Mouse (Mus musculus) midbrain, embryonic 13.5 days (tissue): ENCODE data around the gene E330009J07Rik. TPM values are rescaled to one million over a fixed set of nuclear protein-coding genes. Genes with fewer than 3 reads are reported as not detected.

Experiments used
- ATAC-seq: fragments of 200-750 bp; cut with Nextera tagmentation; 2 replicates; pipeline ENCODE4 v1.8.0; 2017; ENCODE audit warnings: mild to moderate bottlenecking, moderate TSS enrichment, moderate library complexity
- H3K27ac ChIP-seq: fragments of 300-500 bp; sonication (generic); 2 replicates; pipeline ENCODE4 v1.5.1; 2015; ENCODE audit warnings: inconsistent platforms, mild to moderate bottlenecking, moderate library complexity
- H3K27me3 ChIP-seq: fragments of 300-500 bp; sonication (generic); 2 replicates; pipeline ENCODE4 v1.6.1; 2015; ENCODE audit warnings: mild to moderate bottlenecking, inconsistent platforms
- H3K36me3 ChIP-seq: fragments of 300-500 bp; sonication (generic); 2 replicates; pipeline ENCODE4 v1.6.1; 2015; ENCODE audit warnings: mild to moderate bottlenecking, inconsistent platforms
- H3K4me1 ChIP-seq: fragments of 300-500 bp; sonication (generic); replicated peaks from 2 replicates; pipeline ENCODE4 v1.6.1; 2015; ENCODE audit warnings: inconsistent platforms
- H3K4me2 ChIP-seq: fragments of 300-500 bp; sonication (generic); replicated peaks from 2 replicates; pipeline ENCODE4 v1.6.1; 2015; ENCODE audit warnings: moderate library complexity, mild to moderate bottlenecking, inconsistent platforms
- H3K4me3 ChIP-seq: fragments of 300-500 bp; sonication (generic); replicated peaks from 2 replicates; pipeline ENCODE4 v1.5.1; 2015; ENCODE audit warnings: mild to moderate bottlenecking, inconsistent platforms
- H3K9ac ChIP-seq: fragments of 300-500 bp; sonication (generic); replicated peaks from 2 replicates; pipeline ENCODE4 v1.6.1; 2015; ENCODE audit warnings: mild to moderate bottlenecking, inconsistent platforms
- H3K9me3 ChIP-seq: fragments of 300-500 bp; sonication (generic); 2 replicates; pipeline ENCODE4 v1.6.1; 2016; ENCODE audit warnings: mild to moderate bottlenecking, inconsistent platforms
- WGBS: fragments of 180-500 bp; shearing (Covaris S2); methylation state at CpG from one replicate; pipeline ENCODE4 v1.1.7; 2015; 5-methylcytosine and 5-hydroxymethylcytosine counted together
- polyA plus RNA-seq: library from polyadenylated mRNA; unstranded; fragments of >200 nt; fragmentation: Nextera tagmentation; extraction: Ambion mirVana; gene quantifications from 2 replicates; pipeline ENCODE4 v1.2.1, GENCODE M21; 2015

E330009J07Rik gene
- polyA plus RNA-seq, 1 experiment from 2014 or later = 14.2 TPM

GRCm38 (mm10) chr6:40385682-40386081 is 50.3 kb downstream of the E330009J07Rik start:
- Histone ChIP-seq H3K9ac (no peak overlapping the region), H3K4me1 (0 out of 2 replicates have a peak, but pooled peaks cover 4% of the 10 kb centered on the region), H3K27ac (no peak overlapping the region), H3K4me3 (no peak overlapping the region), H3K36me3 (peaks cover 7% of the 10 kb centered on the region; the same call in 1 of the 2 replicates), H3K27me3 (no peaks in the 10 kb centered on the region), H3K4me2 (no peak overlapping the region), H3K9me3 (no peaks in the 10 kb centered on the region)
- WGBS = 55% methylated on average over 3 of the region's 3 CpGs
- ATAC-seq = no peak

- Histone ChIP-seq H3K4me3 (no peak overlapping the region), H3K4me2 (no peak overlapping the region), H3K36me3 (peaks cover 15% of the 10 kb centered on the region; the same call in 1 of the 2 replicates), H3K27ac (no peak overlapping the region), H3K9me3 (no peaks in the 10 kb centered on the region), H3K9ac (no peak overlapping the region), H3K4me1 (no peaks in the 10 kb centered on the region), H3K27me3 (no peaks in the 10 kb centered on the region)
- WGBS = 93% methylated on average over 4 of the region's 4 CpGs
- no peak for ATAC-seq
Measured at GRCm38 (mm10) chr6:40381908-40382307, 54.0 kb downstream of the E330009J07Rik start.

- 87% methylated on average over 3 of the region's 3 CpGs for WGBS
- ATAC-seq = no peak
- Histone ChIP-seq H3K4me2 (no peak overlapping the region), H3K27me3 (no peaks in the 10 kb centered on the region), H3K36me3 (peaks cover 18% of the 10 kb centered on the region), H3K9ac (no peak overlapping the region), H3K9me3 (no peaks in the 10 kb centered on the region), H3K27ac (no peak overlapping the region), H3K4me3 (no peak overlapping the region), H3K4me1 (no peaks in the 10 kb centered on the region)
Measured at GRCm38 (mm10) chr6:40380181-40380580, 55.8 kb downstream of the E330009J07Rik start.

- no peak for ATAC-seq
- Histone ChIP-seq H3K9ac (no peak overlapping the region), H3K27ac (no peak overlapping the region), H3K4me2 (no peak overlapping the region), H3K9me3 (no peaks in the 10 kb centered on the region), H3K27me3 (no peaks in the 10 kb centered on the region), H3K36me3 (peaks cover 7% of the 10 kb centered on the region), H3K4me1 (no peaks in the 10 kb centered on the region), H3K4me3 (no peak overlapping the region)
- 97% methylated on average over 6 of the region's 6 CpGs for WGBS
Measured at GRCm38 (mm10) chr6:40371031-40371430, 64.9 kb downstream of the E330009J07Rik start.

- no peak for ATAC-seq
- Histone ChIP-seq H3K27me3 (no peaks in the 10 kb centered on the region), H3K9me3 (no peaks in the 10 kb centered on the region), H3K4me1 (no peaks in the 10 kb centered on the region), H3K4me2 (no peak overlapping the region), H3K27ac (no peak overlapping the region), H3K36me3 (peaks cover 16% of the 10 kb centered on the region), H3K4me3 (no peak overlapping the region), H3K9ac (no peak overlapping the region)
- 90% methylated on average over 7 of the region's 7 CpGs for WGBS
Measured at GRCm38 (mm10) chr6:40353360-40353759, 82.6 kb downstream of the E330009J07Rik start.

Other genes starting within 250 kb of the E330009J07Rik start
- gene Agk, start 111.0 kb downstream of the E330009J07Rik start, polyA plus RNA-seq = 36.5 and 40.5 TPM in 2 replicates
- 0.13 and 0.15 TPM in 2 replicates for gene Wee2, start 3.0 kb upstream of the E330009J07Rik start, polyA plus RNA-seq
- 152 and 165 TPM in 2 replicates for gene Ssbp1, start 35.2 kb upstream of the E330009J07Rik start, polyA plus RNA-seq
- gene Tas2r137, start 55.1 kb upstream of the E330009J07Rik start, polyA plus RNA-seq = 0.15 TPM in 1 of 2 replicates, not detected in the other
- gene Tas2r108, start 57.4 kb upstream of the E330009J07Rik start, polyA plus RNA-seq = not detected in 2 replicates
- not detected in 2 replicates for gene Prss37, start 83.4 kb upstream of the E330009J07Rik start, polyA plus RNA-seq
- gene Olfr461, start 118.9 kb upstream of the E330009J07Rik start, polyA plus RNA-seq = 0.12 and 0.16 TPM in 2 replicates
- gene Olfr460, start 133.4 kb upstream of the E330009J07Rik start, polyA plus RNA-seq = not detected in 2 replicates
- gene Clec5a, start 149.7 kb upstream of the E330009J07Rik start, polyA plus RNA-seq = 0.26 and 0.62 TPM in 2 replicates
- gene Tas2r138, start 177.2 kb upstream of the E330009J07Rik start, polyA plus RNA-seq = not detected in 2 replicates
- gene Mgam, start 192.7 kb upstream of the E330009J07Rik start, polyA plus RNA-seq = not detected in 2 replicates